Mouse (Mus musculus) embryo, embryonic 11.5 days (tissue): ENCODE measurements at regions not wholly inside any gene's neighbourhood (a gene's known extent, or its start where the extent isn't known, plus 50 kb on each side); places are given as distances from the start of the nearest gene placed in this dataset.

Experiments
- DNase-seq: peaks from one replicate; pipeline ENCODE4 v3.0.0-alpha.2; 2012; ENCODE audit warnings: low read depth, low spot score

DNA sequence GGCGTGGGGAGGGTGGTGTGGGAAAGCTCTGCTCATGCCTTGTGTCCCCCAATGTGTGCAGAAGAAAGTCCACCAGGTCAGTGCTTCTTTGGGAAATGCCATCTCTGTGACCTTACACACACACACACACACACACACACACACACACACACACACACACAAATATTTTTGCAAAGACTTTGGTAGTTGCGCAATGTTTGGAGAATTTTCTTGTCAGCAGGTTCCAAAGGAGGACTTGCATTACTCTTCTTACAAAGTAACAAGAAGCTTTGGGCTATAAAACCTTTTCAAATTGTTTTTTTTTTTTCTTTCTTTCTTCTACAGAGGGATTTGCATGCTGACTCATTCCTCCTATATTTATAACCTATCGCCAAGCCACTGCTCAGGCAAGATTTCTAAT lies 59.1 kb upstream of the Npvf start:
- DNase-seq = no peak

DNA sequence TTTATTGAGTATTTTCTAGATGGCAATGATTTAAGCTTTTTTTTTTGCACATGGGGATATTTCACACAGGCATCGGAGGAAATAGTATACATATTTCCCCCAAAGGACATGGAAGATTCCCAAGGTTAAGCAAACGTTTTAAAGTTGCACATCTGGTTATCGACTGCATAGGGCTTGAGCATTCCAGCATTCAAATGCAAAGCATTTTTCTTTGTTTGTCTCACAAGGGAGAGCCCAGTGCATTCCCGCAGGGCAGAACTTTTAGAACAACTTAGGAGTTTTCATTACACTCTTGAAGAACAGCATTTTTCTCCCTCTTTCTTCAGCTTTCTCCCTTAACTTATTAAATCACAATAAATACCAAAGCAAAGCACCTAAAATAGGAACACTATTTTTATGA lies 64.4 kb upstream of the Npvf start:
- DNase-seq = no peak

DNA sequence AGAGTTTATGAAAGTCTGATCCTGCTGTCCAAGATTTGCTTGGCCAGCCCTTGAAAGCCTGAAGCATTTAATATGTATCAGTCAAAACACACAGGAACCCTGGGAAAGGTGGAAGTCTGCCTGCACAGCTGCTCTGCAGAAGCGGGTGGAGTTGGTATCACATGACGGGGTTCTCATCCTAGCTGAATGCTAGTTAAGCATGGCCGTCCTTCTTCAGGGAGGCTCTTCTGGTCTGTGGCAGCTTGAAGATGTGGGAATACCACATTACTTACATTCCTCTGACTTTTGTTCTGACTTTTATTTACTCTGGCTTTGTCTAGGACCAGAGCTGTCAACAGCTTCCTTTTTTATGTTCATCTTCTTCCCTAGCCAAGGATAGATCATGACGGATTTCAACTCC lies 66.1 kb upstream of the Npvf start:
- DNase-seq = no peak

DNA sequence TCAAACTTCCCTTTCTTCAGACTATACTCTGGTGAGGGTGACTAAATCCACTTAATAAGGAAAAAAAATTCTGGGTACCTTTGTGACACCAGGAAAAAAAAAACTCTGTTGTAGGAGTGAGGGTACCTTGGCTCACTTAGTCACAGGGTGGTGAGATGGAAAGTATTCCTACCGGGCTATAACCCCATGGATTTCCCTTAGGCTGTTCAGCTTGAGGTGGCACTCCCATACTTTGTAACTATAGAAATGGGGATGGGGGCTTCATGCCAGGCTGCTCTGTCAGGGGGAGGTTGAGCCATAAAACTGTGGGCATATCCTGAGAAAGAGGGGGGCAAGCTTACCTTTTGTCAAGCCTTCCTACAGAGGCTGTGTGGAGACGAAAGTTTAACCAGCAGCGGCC lies 71.4 kb upstream of the Npvf start:
- DNase-seq = no peak

DNA sequence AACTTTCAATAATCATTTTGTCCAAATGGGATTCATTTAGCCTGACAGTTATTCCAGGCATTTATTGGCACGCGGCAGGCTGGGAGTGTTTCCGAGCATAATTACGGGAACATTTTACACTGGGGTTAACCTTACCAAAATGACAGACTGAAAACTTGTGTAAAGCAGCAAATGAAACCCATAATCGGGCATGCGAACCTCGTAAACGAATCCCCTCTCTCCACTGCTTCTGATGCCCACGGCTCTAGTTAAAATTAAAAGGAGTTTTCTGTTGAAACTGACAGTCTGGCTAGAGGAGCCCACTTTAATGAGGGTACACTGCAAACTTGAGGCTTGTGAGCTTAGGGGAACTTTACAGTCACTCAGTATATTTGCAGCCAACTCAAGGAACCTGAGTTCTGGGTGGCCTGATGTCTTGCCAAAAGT lies 71.9 kb upstream of the Npvf start:
- no peak for DNase-seq

DNA sequence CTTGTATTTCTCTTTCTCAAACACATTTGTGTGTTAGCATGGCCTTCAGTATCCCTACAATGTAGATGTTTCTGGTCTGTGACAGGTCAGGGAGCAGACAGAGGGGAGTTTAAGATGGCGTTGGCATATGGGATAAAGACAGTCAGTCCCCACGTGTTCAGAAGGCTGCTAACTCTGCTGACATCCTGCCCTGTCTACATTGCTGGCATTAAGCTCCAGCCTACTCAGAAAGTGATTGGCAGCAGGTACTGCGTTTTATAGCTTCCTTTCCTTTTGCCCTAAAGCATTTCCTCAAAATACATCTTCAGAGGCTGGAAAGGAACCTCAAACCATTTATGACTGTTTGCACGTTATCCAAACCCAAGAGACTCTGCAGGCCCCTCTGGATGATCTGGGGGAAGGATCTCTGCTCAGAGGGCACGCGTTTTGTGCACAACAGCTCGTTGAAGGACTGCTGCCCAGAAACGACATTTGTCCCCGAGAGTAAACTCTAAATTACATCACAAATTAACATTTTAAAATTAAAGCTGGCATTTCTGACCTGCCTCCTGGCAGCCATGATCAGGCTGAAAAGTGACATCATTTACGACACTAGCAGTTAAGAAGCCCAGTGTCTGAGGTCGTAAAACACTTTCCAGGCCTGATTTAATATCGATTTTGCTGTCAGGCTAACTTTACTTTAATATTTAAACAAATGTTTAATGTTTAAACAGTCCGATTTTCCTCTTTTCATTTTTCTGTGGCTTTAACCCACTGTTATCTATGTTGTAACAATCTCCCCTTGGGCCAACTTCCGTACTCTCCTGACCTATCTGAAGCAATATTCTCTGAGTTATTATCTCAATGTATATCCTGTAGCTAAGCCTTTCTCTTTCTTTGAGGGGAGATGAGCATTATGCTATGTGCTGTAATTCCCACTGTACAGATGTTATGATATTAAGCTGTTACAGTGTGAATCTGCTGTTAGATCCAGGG lies 76.8 kb upstream of the Npvf start:
- no peak for DNase-seq

DNA sequence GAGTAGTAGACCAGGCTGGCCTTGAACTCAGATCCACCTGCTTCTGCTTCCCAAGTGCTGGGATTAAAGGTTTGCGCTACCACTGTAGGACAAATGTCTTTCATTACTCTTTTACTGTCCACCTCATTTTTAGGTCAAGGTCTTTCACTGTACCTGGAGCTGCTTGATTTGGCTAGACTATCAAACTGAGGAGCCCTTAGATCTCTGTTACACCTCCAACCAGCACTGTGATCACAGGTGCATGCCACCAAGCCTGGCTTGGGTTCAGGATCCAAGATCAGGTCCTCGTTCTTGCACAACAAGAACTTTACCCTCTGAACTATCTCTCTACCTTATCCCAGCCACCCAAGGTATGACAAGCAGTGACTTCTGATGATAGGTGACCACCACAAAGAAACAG lies 80.5 kb upstream of the Npvf start:
- no peak for DNase-seq

DNA sequence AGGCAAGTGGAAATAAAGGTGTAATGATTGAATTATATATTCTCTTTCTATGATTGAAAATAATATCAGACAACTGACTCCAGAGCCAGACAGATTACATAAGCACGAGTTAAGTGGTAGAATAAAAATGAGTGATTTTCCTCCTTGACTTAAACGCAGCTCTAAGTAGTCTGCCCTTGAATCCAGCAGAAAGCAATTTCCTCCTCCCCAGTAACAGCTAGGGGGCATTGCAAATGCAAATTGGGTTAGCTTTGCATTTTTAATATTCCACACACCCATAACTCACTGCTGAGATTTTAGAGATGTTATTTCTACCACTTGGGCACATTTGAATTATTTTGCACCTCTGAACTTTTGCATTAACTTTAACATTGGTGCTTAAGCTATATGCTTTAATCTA lies 81.6 kb upstream of the Npvf start:
- DNase-seq = no peak

DNA sequence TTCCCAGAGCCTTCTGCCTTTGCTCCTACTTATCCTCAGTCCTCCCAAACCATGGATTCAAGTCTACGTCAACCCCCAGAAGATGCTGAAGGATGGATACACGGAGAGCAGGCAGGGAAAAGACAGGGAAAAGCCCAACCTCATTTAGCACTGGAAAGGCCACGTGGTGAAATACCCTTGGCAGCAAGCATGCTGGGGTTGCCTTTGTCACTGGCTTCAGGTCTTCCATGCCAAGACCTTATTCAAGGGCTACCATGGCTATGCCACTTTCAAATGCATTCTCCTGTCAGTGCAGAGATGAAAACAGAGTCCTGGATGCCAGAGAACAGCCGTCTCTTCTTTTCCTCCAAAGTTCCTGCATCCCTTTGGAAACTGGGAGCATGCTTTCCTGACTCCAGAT lies 87.8 kb upstream of the Npvf start:
- no peak for DNase-seq

DNA sequence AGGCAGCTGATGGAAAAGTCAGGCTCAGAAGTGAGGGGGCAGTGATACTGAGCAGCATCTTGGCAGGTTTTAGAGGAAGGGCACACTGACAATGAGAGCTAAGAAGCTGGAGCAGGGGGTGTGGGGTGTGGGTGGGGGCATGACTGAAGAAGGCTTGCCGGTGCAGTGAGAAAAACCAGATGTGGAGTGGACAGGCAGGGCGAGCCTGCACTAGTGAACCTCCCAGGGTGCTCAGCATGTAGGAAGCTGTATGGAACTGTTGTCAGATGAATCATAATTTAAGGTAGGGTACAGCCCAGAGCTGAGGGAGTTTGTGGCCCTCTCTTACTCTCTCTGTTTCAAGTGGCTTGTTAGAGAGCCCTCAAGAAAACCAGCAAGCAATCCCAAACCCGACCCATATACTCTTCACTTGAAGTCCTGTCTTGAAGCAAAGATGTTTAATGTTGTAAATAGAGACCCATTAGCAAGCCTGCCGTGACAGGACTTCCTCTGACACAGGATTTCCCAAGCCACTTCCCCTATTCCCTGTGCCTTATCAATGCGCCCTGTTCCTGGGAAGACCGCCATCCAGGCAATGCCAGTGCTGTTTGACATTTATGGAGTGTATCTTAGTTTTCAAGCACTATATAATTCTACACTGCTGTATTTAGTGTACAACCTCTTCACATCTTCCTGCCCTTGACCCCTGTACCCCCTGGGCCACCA lies 90.4 kb upstream of the Npvf start:
- no peak for DNase-seq

DNA sequence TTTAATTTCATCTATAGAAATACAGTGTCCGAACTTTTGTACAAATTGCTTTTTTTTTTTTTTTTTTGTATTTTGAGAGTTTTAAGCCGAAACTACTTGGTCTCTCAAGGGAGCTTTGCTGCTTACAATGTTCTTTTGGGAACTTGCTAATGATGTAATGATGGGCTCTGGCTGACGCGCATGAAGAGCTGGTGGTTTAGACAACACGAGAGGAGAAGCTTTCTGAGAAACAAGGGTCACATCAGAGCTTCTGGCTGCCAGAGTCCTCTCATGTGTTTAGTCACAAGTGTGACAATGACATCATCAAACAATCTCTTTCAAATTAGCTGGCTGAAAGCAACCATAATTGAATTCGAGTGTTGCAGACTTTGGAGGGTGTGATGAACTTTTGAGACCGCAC lies 98.9 kb upstream of the Npvf start:
- no peak for DNase-seq

DNA sequence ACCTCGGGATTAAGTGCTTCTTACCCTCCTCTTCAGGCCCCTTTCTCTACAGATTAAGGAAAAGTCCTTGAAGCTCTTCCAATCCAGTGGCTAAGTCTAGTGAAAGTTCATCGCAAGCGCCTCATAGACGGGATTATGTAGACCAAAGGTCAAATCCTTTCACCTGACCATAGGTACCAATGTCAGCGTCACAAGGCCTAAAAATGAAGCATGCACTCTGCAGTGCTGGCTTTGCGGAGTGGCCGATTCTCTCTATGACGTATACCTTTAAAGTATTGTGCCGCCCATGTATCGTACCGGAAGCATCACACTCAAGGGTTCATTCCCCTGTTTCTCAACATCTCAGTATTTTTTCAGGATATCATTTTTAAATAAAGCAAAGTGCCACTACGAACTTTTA lies 100.5 kb upstream of the Npvf start:
- no peak for DNase-seq

DNA sequence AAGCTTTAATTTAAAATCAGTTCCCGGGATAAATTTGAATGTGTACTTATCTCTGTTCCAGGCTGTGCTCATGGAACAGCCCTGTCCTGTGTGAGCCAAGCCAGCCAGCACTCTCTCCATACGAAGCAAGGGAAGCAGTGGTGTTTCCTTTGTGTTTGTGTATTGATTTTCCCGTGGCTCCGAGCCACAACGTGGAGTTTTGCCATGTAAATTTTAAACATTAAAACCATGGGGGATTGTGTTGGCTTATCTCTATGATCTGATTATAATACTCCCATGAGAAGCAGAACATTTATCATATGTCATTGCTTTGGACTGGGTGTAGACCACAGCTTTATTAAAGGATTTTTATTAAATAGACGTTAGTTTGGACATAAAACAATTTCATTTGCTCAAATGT lies 106.1 kb upstream of the Npvf start:
- no peak for DNase-seq

DNA sequence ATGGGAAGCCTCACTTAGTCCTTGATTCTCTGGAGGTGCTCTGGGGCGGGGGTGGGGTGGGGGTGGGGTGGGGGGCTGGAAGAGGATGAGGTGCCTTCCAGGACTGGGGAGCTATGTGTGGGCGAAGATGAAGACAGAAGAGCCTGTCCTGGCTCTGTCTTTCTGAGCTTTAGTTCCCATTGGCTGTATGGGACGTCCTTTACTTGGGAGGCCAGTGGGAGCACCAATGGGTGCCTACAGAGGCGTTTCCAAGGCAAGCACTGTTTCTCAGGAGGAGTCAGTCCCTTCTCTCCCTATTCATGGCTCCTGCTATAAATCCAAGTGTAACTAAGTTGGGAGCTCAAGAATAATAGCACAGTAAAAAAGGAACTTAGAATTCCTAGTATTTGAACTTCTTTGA lies 108.9 kb upstream of the Npvf start:
- DNase-seq = no peak

DNA sequence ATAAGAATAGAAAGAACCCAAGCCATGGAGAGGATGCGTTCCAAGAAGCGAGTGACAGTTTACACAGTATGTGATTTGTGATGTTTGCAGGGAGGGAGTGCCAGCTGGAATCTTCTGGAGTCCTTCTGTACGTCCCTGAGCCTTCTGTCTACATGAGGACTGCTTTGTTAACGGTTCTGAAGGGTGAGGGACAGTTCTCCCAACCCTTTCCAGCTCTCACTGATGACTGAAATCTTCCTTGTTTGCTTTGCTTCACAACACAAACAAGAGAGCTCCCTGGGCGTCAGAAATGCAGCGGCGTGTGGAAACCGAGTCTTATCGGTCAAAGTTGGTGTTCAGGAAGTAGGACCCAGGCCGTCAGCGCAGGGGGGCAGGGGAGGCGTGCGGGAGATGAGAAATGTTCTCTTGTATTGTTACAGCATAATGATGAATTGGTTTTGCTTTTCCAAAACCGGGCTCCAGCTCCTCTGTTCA lies 112.2 kb upstream of the Npvf start:
- no peak for DNase-seq

DNA sequence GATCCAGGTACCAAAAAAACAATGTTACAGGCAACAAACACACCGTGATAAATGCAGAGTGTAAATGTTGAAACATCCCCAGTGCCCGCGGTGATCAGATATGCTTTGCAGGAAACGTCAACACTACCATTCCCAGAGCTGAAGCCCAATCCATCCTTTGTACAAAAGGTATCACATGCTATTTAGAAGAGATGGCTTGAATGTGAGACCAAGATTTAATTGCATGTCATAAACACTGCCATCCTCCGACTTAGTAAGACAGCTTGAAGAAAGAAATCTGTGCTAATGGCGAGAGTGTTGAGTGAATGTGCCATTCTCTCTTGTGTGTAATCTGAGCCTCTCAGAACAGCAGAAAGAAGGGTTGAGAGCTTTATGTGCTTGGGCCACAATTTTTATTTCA lies 112.9 kb upstream of the Npvf start:
- no peak for DNase-seq

DNA sequence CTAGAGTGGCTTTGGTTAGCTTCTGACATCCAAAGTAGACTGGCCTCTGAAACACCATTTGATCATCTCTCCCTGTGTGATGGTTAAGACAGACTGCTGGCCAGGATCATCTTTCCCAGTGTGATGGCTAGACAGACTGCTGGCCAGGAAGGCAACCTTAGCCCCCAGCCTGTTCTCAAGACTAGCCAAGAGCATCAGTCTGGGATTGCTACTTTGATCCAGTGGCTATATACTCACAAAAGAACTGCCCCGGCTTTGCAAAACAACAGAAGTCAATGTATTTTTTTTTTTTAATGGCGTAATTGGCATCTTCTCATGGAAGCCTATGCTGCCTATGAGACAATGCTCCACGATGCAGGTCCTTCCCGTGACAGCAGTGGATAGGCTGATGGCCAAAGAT lies 113.6 kb upstream of the Npvf start:
- DNase-seq = no peak

DNA sequence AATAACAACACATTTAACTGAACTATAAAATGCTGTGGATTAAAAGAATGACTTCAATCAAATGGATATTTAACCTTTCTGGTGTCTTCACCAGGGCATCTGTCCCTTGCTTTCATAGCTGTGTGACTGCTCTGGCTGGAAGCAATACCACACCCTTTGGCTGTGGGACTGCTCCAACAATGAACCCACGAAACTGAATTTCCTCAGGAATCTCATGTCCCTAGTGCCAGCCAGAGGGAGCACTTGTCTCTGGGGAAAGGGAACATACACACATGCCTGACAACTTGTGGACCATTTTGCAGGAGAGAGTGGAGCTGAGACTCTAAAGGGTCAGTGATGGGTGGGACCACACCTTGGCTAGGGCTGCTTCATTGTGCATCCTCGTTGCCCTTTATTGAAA lies 114.9 kb upstream of the Npvf start:
- DNase-seq = no peak

DNA sequence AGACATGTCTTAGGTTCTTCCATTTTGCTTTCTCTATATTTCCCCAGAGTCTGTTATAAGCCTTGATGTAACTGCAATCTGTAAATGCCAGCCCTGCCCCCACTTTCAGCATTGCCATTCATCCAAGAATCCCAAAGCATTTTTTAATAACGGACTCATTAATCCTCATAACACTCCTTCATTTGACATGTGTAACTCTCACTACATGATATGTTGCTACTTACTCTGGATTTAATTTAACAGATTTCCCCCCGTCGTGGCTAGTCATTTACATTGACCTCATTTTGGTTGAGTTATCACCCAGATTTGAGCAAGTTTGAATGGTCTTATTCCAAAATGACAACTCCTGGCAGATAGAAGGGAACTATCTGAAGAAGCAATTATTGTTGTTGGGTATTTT lies 116.2 kb upstream of the Npvf start:
- no peak for DNase-seq

DNA sequence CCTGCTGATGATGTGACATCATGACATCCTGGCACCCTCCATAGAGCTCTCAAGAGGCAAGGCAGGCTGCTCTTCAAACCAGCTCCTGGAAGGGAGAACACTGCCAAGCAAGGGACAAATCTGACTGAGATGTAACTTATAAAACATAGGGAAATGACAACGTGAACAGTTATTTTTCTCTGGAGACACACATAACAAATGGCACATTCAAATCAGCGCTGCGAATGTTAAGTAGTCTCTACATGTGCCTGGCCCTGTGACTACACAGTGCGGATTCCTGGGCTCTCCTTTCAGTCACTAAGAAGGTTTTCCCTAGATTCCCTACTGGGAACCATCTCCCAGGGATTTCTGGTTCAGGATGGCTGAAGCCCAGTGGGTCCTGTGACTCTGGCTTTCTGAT lies 121.4 kb upstream of the Npvf start:
- DNase-seq = no peak

DNA sequence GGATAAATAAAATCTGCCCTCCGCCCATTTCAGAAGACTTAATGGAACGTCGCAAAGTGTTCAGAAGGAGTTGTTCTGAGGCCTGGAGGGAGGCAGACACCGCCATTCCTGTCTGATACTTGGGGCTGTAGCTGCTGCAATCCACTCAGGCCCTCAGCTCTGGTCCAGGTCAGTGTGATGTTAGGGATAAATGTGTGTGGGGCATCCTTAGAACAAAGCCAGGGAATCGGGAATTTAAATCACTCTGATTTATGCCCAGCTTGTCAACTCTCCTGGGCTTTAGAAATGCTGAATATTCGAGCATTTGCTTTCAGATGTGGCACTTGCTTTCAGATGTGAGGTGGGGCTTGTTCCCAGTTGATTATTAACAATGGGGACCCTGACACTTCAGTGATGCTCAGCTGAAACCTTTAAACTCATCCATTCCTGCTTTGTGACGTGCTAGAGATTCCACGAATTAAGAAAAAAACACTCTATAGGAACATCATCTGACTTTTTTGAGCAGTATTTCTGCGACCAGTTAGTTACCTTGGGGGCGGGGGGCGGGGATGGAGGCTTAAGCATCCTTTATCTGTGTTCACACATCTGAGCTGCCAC lies 122.1 kb upstream of the Npvf start:
- no peak for DNase-seq

DNA sequence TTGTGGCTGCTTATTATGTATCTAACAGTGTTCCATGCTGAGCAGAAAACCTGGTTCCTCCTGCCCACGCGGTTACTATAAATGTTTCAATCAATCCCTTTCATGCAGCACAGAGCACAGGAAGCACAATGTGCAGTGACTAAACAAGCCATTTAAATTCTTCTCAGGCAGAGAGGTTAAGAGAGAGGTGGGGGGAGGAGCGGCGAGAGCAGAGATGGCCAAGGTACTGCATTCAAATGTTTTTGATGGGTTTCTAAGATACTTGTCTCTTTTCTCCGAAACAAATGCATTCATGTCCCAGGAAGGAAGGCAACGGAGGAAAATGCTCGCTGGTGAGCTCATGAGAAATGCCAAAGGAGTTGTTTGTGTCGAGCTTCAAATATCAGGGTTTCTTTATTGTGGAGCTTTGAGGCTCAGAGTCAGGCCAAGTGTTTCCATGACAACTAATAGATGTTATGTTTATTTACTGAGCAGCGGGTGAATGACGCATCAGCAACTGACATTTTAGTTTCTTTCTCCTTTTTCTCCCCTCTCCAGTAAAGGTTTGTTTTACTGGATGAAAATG lies 122.8 kb upstream of the Npvf start:
- peak; percentile 35 for DNase-seq
